Mouse (Mus musculus) liver, embryonic 11.5 days (tissue): ENCODE measurements around the gene Spata18. TPM values are rescaled to one million over a fixed set of nuclear protein-coding genes. Genes with fewer than 3 reads are reported as not detected.
A peak's percentile ranks its signal among the peaks of the same experiment; 100 is the strongest.

Source experiments
- ATAC-seq: fragments of 200-750 bp; cut with Nextera tagmentation; replicated peaks from 2 replicates; pipeline ENCODE4 v1.8.0; 2017; ENCODE audit warnings: moderate number of reproducible peaks, mild to moderate bottlenecking, moderate TSS enrichment, moderate library complexity; ENCODE audit not compliant: low FRiP score
- DNase-seq: peaks from one replicate; pipeline ENCODE4 v3.0.0-alpha.2; 2017; ENCODE audit warnings: low spot score
- H3K27ac ChIP-seq: fragments of 300-500 bp; sonication (generic); 2 replicates; pipeline ENCODE4 v1.5.1; 2014; ENCODE audit warnings: mild to moderate bottlenecking, low read depth, low read length, control low read depth
- H3K27me3 ChIP-seq: fragments of 300-500 bp; sonication (generic); replicated peaks from 2 replicates; pipeline ENCODE4 v1.6.1; 2014; ENCODE audit warnings: low read length, mixed read lengths; ENCODE audit not compliant: control insufficient read depth, insufficient read depth
- H3K36me3 ChIP-seq: fragments of 300-500 bp; sonication (generic); 2 replicates; pipeline ENCODE4 v1.6.1; 2014; ENCODE audit warnings: mild to moderate bottlenecking, low read length, moderate library complexity, mixed read lengths; ENCODE audit not compliant: control insufficient read depth, insufficient read depth
- H3K4me1 ChIP-seq: fragments of 300-500 bp; sonication (generic); replicated peaks from 2 replicates; pipeline ENCODE4 v1.6.1; 2014; ENCODE audit warnings: low read length, mixed read lengths; ENCODE audit not compliant: control insufficient read depth, insufficient read depth
- H3K4me2 ChIP-seq: fragments of 300-500 bp; sonication (generic); 2 replicates; pipeline ENCODE4 v1.6.1; 2014; ENCODE audit warnings: mild to moderate bottlenecking, control low read depth, moderate library complexity
- H3K4me3 ChIP-seq: fragments of 300-500 bp; sonication (generic); 2 replicates; pipeline ENCODE4 v1.5.1; 2014; ENCODE audit warnings: low read depth, low read length, control low read depth
- H3K9ac ChIP-seq: fragments of 300-500 bp; sonication (generic); 2 replicates; pipeline ENCODE4 v1.6.1; 2014; ENCODE audit warnings: low read depth, low read length, control low read depth
- H3K9me3 ChIP-seq: fragments of 300-500 bp; sonication (generic); 2 replicates; pipeline ENCODE4 v1.6.1; 2016; ENCODE audit warnings: low read length, inconsistent platforms, mixed read lengths; ENCODE audit not compliant: control insufficient read depth
- WGBS: fragments of 180-500 bp; shearing (Covaris S2); extraction: QIAGEN DNeasy Blood & Tissue Kit; methylation state at CpG from one replicate; pipeline ENCODE4 v1.1.7; 2014; 5-methylcytosine and 5-hydroxymethylcytosine counted together
- polyA plus RNA-seq: library from polyadenylated mRNA; unstranded; fragments of >200 nt; fragmentation: Nextera tagmentation; extraction: Ambion mirVana; gene quantifications from 2 replicates; pipeline ENCODE4 v1.2.1, GENCODE M21; 2014

Spata18 gene
- polyA plus RNA-seq, 1 experiment from 2014 or later, result not detected

DNA sequence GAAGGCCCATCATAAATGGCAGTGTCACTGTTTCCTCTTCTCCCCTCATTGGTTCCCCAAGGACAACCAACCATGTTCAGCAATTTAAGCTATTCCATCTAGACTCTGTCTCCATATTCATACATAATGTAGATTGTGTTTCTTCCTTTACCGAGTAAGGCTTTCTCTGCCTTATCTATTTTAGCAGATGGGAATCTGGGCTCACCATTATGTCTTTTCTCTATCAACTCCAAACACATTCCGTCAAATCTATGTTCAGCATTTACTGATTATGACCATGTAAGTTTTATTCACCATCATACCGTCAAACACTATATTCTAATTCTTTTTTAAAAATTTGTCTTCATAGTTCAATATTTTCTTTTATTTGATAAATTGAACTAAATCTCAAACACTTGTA is 10.1 kb upstream of the Spata18 start:
- Histone ChIP-seq H3K4me1 (no peaks in the 10 kb centered on the region), H3K27me3 (no peaks in the 10 kb centered on the region; the same call in 1 of the 2 replicates), H3K9me3 (no peaks in the 10 kb centered on the region), H3K4me3 (no peak overlapping the region), H3K4me2 (no peak overlapping the region), H3K36me3 (no peaks in the 10 kb centered on the region), H3K9ac (no peak overlapping the region), H3K27ac (no peak overlapping the region)
- DNase-seq, result no peak
- ATAC-seq, result no peak
- 84% methylated on average over 3 of the region's 3 CpGs for WGBS

- 0 out of 2 replicates have a peak, but pooled peaks cover 2% of the 10 kb centered on the region for H3K4me1 ChIP-seq
- no peak for ATAC-seq
- H3K27me3 ChIP-seq, result peaks cover 4% of the 10 kb centered on the region; the same call in 1 of the 2 replicates
- H3K27ac ChIP-seq, result no peak overlapping the region
- no peak overlapping the region for H3K9ac ChIP-seq
- no peak overlapping the region for H3K4me2 ChIP-seq
- H3K4me3 ChIP-seq, result no peak overlapping the region
- H3K9me3 ChIP-seq, result no peaks in the 10 kb centered on the region
- 79% methylated on average over 4 of the region's 4 CpGs for WGBS
- H3K36me3 ChIP-seq, result no peaks in the 10 kb centered on the region
- no peak for DNase-seq
Observed at GRCm38 (mm10) chr5:73642091-73642490, 9.1 kb upstream of the Spata18 start.

DNA sequence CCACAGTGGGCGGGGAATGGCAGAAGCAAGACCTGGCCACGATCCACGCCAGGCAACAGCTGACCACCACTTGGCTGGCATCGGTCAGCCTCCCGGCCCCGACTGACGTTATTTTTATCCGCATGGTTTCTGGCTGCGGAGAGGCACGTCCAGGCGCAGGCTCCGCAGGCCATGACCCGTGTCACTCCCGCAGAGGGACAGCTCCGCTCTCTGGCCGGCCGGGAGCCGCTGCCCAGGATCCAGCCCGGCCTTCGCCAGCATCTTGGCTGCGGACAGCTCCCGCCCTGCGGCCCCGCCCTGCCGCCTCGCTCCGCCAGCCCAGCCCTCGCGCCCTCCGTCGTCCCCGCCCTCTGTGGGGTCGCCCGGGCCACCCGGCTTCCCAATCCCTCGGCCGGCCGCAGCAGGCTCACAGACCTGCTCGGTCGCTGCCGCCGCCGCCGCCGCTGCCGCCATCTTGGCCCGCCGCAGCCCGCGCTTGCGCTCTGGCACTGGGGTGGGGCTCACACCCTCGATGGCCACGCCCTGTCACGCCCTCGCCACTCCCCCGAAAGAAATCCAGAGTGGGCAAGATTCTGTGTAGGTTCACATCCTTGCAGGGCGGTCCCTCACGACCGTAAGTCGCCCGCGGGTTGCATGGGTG is 3.8 kb upstream of the Spata18 start, which contains the start of gene Sgcb:
Gene Sgcb, minus strand, starts transcription at position 530 of the 640 bp plus-strand sequence.
- peaks cover 55% of the 10 kb centered on the region for H3K27me3 ChIP-seq
- DNase-seq, result peak; percentile 82
- H3K9ac ChIP-seq, result peak within 1 kb of the TSS; percentile 60
- no peaks in the 10 kb centered on the region for H3K9me3 ChIP-seq
- WGBS, result 1% methylated on average over 59 of the region's 62 CpGs
- peak within 1 kb of the TSS; percentile 71 for H3K4me2 ChIP-seq
- H3K36me3 ChIP-seq, result no peaks in the 10 kb centered on the region
- H3K4me3 ChIP-seq, result peak within 1 kb of the TSS; percentile 74
- peak; percentile 81 for ATAC-seq
- H3K4me1 ChIP-seq, result peaks cover 6% of the 10 kb centered on the region; the same call in 1 of the 2 replicates
- no peak within 1 kb of the TSS for H3K27ac ChIP-seq

GRCm38 (mm10) chr5:73650365-73650964 is 714 bp upstream of the Spata18 start:
- Histone ChIP-seq H3K4me1 (peaks cover 6% of the 10 kb centered on the region; the same call in 1 of the 2 replicates), H3K9me3 (no peaks in the 10 kb centered on the region), H3K4me3 (peak overlapping the region; percentile 56), H3K27ac (no peak overlapping the region), H3K36me3 (no peaks in the 10 kb centered on the region), H3K4me2 (peak overlapping the region; percentile 94), H3K9ac (no peak overlapping the region), H3K27me3 (peaks cover 68% of the 10 kb centered on the region)
- ATAC-seq (no peak), DNase-seq (peak; percentile 50)
- WGBS, result 2% methylated on average over 15 of the region's 15 CpGs

DNA sequence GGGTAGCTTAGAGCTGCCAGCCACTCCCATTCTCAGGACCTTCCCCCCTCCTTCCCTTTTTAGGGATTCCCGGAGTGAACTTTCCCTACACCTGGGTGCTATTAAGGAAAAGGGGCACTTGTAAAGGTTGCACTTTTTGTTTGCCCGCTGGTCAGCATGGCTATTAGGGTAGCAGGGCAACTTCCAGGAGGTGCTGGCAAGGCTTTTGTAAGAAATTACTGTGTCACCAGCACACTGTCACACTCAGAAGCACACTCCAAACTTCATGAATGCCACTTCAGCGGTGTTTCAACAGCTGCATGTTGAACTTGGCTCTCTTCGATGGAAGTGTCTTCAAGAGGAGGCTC is 649 bp downstream of the Spata18 start:
- ATAC-seq, result no peak
- Histone ChIP-seq H3K27me3 (peaks cover 64% of the 10 kb centered on the region), H3K9me3 (no peaks in the 10 kb centered on the region), H3K36me3 (no peaks in the 10 kb centered on the region), H3K9ac (no peak overlapping the region), H3K4me1 (peaks cover 6% of the 10 kb centered on the region; the same call in 1 of the 2 replicates), H3K27ac (no peak overlapping the region), H3K4me2 (peak overlapping the region; percentile 94), H3K4me3 (peak overlapping the region; percentile 56)
- 3% methylated on average over 4 of the region's 4 CpGs for WGBS
- DNase-seq, result no peak

- Histone ChIP-seq H3K4me2 (no peak overlapping the region), H3K27me3 (peaks cover 3% of the 10 kb centered on the region; the same call in 1 of the 2 replicates), H3K9me3 (no peaks in the 10 kb centered on the region), H3K4me3 (no peak overlapping the region), H3K9ac (no peak overlapping the region), H3K27ac (no peak overlapping the region), H3K4me1 (no peaks in the 10 kb centered on the region), H3K36me3 (no peaks in the 10 kb centered on the region)
- ATAC-seq, result no peak
- no peak for DNase-seq
- 71% methylated on average over 2 of the region's 2 CpGs for WGBS
Observed at GRCm38 (mm10) chr5:73666695-73667094, 15.5 kb downstream of the Spata18 start.

- Histone ChIP-seq H3K36me3 (no peaks in the 10 kb centered on the region), H3K27ac (no peak overlapping the region), H3K4me1 (no peaks in the 10 kb centered on the region), H3K4me3 (no peak overlapping the region), H3K4me2 (no peak overlapping the region), H3K9ac (no peak overlapping the region), H3K9me3 (no peaks in the 10 kb centered on the region), H3K27me3 (peaks cover 3% of the 10 kb centered on the region; the same call in 1 of the 2 replicates)
- ATAC-seq (no peak), DNase-seq (no peak)
- WGBS, result 80% methylated on average over 2 of the region's 2 CpGs
Observed at GRCm38 (mm10) chr5:73667877-73668276, 16.7 kb downstream of the Spata18 start.

GRCm38 (mm10) chr5:73669386-73669785 is 18.2 kb downstream of the Spata18 start:
- Histone ChIP-seq H3K4me1 (no peaks in the 10 kb centered on the region), H3K9ac (no peak overlapping the region), H3K27me3 (peaks cover 3% of the 10 kb centered on the region; the same call in 1 of the 2 replicates), H3K9me3 (no peaks in the 10 kb centered on the region), H3K4me2 (no peak overlapping the region), H3K36me3 (no peaks in the 10 kb centered on the region), H3K27ac (no peak overlapping the region), H3K4me3 (no peak overlapping the region)
- WGBS, result 45% methylated on average over 26 of the region's 26 CpGs
- ATAC-seq (no peak), DNase-seq (no peak)

GRCm38 (mm10) chr5:73675604-73676003 is 24.4 kb downstream of the Spata18 start:
- Histone ChIP-seq H3K36me3 (no peaks in the 10 kb centered on the region), H3K9ac (no peak overlapping the region), H3K27me3 (no peaks in the 10 kb centered on the region), H3K4me3 (no peak overlapping the region), H3K4me2 (no peak overlapping the region), H3K4me1 (no peaks in the 10 kb centered on the region), H3K9me3 (no peaks in the 10 kb centered on the region), H3K27ac (no peak overlapping the region)
- DNase-seq (no peak), ATAC-seq (no peak)
- WGBS, result 81% methylated on average over 3 of the region's 3 CpGs
